ENCODE assay signal across 8 mouse cellular contexts in the genomic region with DNA sequence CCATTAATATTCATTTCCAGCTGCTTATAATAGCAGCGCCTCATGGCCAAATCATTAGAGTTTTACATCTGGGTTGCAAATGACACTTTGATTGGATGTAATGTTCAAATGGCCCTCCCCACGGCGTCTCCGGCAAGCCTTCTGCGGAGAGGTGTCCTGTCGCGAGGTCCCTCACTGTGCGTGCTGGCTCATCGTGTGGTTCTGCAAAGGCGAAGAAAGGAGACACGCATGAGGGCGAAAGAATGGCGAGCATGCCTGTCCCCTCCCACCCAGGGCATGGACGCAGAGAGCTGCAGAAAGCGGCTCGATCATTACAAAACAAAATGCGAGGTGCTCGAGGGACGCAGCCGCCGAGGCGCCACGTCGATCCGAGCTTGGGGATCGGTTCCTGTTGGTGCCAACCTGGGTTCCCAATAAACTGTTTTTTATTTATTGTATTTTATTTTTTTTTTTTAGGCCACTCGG.
DNase-seq lines count a peak whose midpoint lies in the region; ATAC-seq and TF ChIP-seq lines count a peak whose summit lies in the region.

No protein-coding gene starts in this region.

- no peak for TF ChIP-seq POLR2A in olfactory bulb, adult 2 months (IDR thresholded peaks at IDR 0.05; ENCODE audit: insufficient read depth, low read depth, low read length)

- peaks cover 34% of the 10 kb centered on the region for H3K27me3 ChIP-seq in embryonic facial prominence, embryonic 15.5 days
- H3K27me3 ChIP-seq in intestine, embryonic 16.5 days (replicated peaks; ENCODE audit: control insufficient read depth, insufficient read depth, low read length): peaks cover 33% of the 10 kb centered on the region

- ATAC-seq in embryonic facial prominence, embryonic 15.5 days (ENCODE audit: insufficient number of reproducible peaks, low FRiP score, low TSS enrichment, low read depth): no peak
- no peak for ATAC-seq in intestine, embryonic 16.5 days

- H3K9me3 ChIP-seq in embryonic facial prominence, embryonic 15.5 days (replicated peaks): no peaks in the 10 kb centered on the region
- no peaks in the 10 kb centered on the region for H3K9me3 ChIP-seq in intestine, embryonic 16.5 days (ENCODE audit: control insufficient read depth, low read length)

- H3K9ac ChIP-seq in embryonic facial prominence, embryonic 15.5 days: no peak overlapping the region
- no peak overlapping the region for H3K9ac ChIP-seq in intestine, embryonic 16.5 days (ENCODE audit: low read depth, low read length)

- H3K27ac ChIP-seq in embryonic facial prominence, embryonic 15.5 days (replicated peaks): peak overlapping the region; percentile 80; the same call in 1 of the 2 replicates
- H3K27ac ChIP-seq in intestine, embryonic 16.5 days (ENCODE audit: low read length): no peak overlapping the region
- H3K27ac ChIP-seq in olfactory bulb, adult 2 months (ENCODE audit: insufficient read depth, low read depth, low read length): no peak overlapping the region

- peak overlapping the region; percentile 58 for H3K4me2 ChIP-seq in embryonic facial prominence, embryonic 15.5 days (replicated peaks)
- peak overlapping the region; percentile 37 for H3K4me2 ChIP-seq in intestine, embryonic 16.5 days (ENCODE audit: low read depth, low read length)

- DNase-seq in spleen, adult 18-20 months: peak; percentile 64 to 68
- DNase-seq in spleen, adult 12 weeks (ENCODE audit: low spot score): no peak
- DNase-seq in left cerebral cortex, adult 8-10 months (ENCODE audit: low spot score in 2 of 2): no peak
- DNase-seq in layer of hippocampus, postnatal 25 days (ENCODE audit: extremely low spot score in 1 of 2, low spot score in 1 of 2): no peak
- no peak for DNase-seq in layer of hippocampus, postnatal 10 days (ENCODE audit: low spot score in 2 of 2)

- peaks cover 41% of the 10 kb centered on the region for H3K4me1 ChIP-seq in embryonic facial prominence, embryonic 15.5 days
- H3K4me1 ChIP-seq in intestine, embryonic 16.5 days (ENCODE audit: control insufficient read depth, insufficient read depth, low read length): peaks cover 19% of the 10 kb centered on the region
- H3K4me1 ChIP-seq in olfactory bulb, adult 2 months (ENCODE audit: control insufficient read depth, insufficient read depth, low read length): peaks cover 21% of the 10 kb centered on the region

- WGBS in embryonic facial prominence, embryonic 15.5 days: 14% methylated on average over 27 of the region's 27 CpGs
- 13% methylated on average over 27 of the region's 27 CpGs for WGBS in intestine, embryonic 16.5 days
- 37% methylated on average over 27 of the region's 27 CpGs for WGBS in olfactory bulb, adult 2 months

- peak overlapping the region; percentile 35 for H3K4me3 ChIP-seq in embryonic facial prominence, embryonic 15.5 days (replicated peaks)
- H3K4me3 ChIP-seq in intestine, embryonic 16.5 days (ENCODE audit: low read length): peak overlapping the region; percentile 33
- H3K4me3 ChIP-seq in olfactory bulb, adult 2 months (ENCODE audit: insufficient read depth, low read depth, low read length): peak overlapping the region; percentile 4; the same call in 1 of the 2 replicates

- no peaks in the 10 kb centered on the region for H3K36me3 ChIP-seq in embryonic facial prominence, embryonic 15.5 days
- H3K36me3 ChIP-seq in intestine, embryonic 16.5 days (ENCODE audit: control insufficient read depth, insufficient read depth, low read length): no peaks in the 10 kb centered on the region

- no peak for TF ChIP-seq CTCF in olfactory bulb, adult 2 months (IDR thresholded peaks at IDR 0.05; ENCODE audit: insufficient read depth, low read depth, low read length)

Comparison
In these comparisons a context has a peak if more than half of its experiments do, and no peak if none do; other contexts are left out.
1. DNase-seq: peak in spleen, adult 18-20 months (2 of 2); none in spleen, adult 12 weeks (single experiment), left cerebral cortex, adult 8-10 months (0 of 2), layer of hippocampus, postnatal 25 days (0 of 2) and layer of hippocampus, postnatal 10 days (0 of 2).
2. Peak in every context shown above with its lines, with median percentiles within 50 percentile points of each other: H3K4me3 ChIP-seq.